Mouse (Mus musculus) macrophage (primary cell): ENCODE measurements around the gene Six2. TPM values are rescaled to one million over a fixed set of nuclear protein-coding genes. Genes with fewer than 3 reads are reported as not detected.

Source experiments
- H3K27ac ChIP-seq: fragments of 350-480 bp; formaldehyde crosslinking; 2 replicates; pipeline ENCODE4 v1.9.0; 2021
- H3K36me3 ChIP-seq: fragments of 350-480 bp; formaldehyde crosslinking; 2 replicates; pipeline ENCODE4 v1.9.0; 2021; ENCODE audit errors: inconsistent target
- H3K4me3 ChIP-seq: fragments of 350-480 bp; formaldehyde crosslinking; 2 replicates; pipeline ENCODE4 v1.9.0; 2021; ENCODE audit errors: inconsistent target
- H3K79me2 ChIP-seq: fragments of 350-480 bp; formaldehyde crosslinking; 2 replicates; pipeline ENCODE4 v1.9.0; 2021; ENCODE audit errors: inconsistent target
- WGBS: methylation state at CpG from one replicate; pipeline ENCODE4 v1.1.7; 2026; ENCODE audit warnings: inconsistent platforms; ENCODE audit not compliant: missing documents; 5-methylcytosine and 5-hydroxymethylcytosine counted together
- polyA plus RNA-seq: library from polyadenylated mRNA; stranded (reverse); fragments of 250-400 nt; gene quantifications from 3 replicates; pipeline ENCODE4 v1.2.4, GENCODE M21; 2018; ENCODE audit warnings: inconsistent platforms
- total RNA-seq, 78 experiments: library from RNA; depleted of rRNA; stranded (reverse); fragments of 250-400 nt; gene quantifications; 1 replicate in 9 of 78; 2 replicates in 24 of 78; 3 replicates in 43 of 78; 4 replicates in 2 of 78; pipeline ENCODE4 v1.2.4; 2018; ENCODE audit warnings: inconsistent platforms in 56 of 78

Six2 gene
- under 1 TPM in 1 of 26 experiments, not detected in 25; 0.60 TPM for total RNA-seq (2018; cell fraction: chromatin; rRNA removed)
- not detected for total RNA-seq (2018; cell fraction: cytosol; rRNA removed)
- not detected for total RNA-seq (2018; cell fraction: nucleus; rRNA removed)
- not detected in 3 replicates for polyA plus RNA-seq

DNA sequence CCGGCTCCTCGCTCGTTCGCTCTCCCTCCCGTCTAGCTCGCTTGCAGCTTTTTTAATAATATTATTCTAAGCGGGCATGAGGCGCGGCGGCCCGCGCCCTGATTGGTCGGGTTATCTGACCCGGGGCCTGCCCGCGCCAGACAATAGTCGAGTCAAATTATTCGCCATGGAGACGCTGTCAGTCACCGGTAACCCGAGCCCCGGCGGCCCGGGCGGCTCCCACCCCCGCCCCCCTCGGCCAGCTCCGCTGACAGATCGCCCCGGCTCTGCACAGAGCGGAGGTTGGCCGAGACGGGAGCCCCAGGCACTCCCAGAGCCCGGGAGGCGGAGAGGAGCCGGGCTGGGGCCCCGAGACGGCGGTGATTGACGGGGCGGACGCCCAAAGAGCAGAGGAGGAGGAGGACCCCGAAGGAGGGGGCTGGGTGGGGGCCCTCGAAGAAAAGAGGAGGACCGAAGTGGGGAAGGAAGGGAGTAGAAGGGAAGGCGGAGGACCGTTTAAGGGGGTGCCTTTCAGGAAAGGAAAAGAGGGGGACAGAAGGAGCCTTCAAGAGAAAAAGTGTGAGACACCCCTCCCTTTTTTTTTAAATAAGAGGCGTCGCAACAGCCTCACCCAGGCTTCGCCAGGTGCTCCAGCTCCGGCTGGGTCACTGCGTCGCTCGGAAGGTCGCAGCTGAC lies at the start of gene Six2:
Gene Six2, minus strand, starts transcription at position 39 of the 675 bp plus-strand sequence.
- no peak within 1 kb of the TSS for H3K4me3 ChIP-seq
- no peak within 1 kb of the TSS for H3K27ac ChIP-seq
- no peaks in the 10 kb centered on the region for H3K79me2 ChIP-seq
- 3% methylated on average over 48 of the region's 55 CpGs for WGBS
- no peaks in the 10 kb centered on the region for H3K36me3 ChIP-seq

GRCm38 (mm10) chr17:85737090-85737780 lies 49.2 kb upstream of the Six2 start:
- H3K27ac ChIP-seq: no peak overlapping the region
- 84% methylated on average over 19 of the region's 19 CpGs for WGBS
- H3K79me2 ChIP-seq: no peaks in the 10 kb centered on the region
- H3K36me3 ChIP-seq: no peaks in the 10 kb centered on the region
- H3K4me3 ChIP-seq: no peak overlapping the region

- WGBS: 54% methylated on average over 5 of the region's 5 CpGs
- no peaks in the 10 kb centered on the region for H3K36me3 ChIP-seq
- no peak overlapping the region for H3K4me3 ChIP-seq
- no peak overlapping the region for H3K27ac ChIP-seq
- H3K79me2 ChIP-seq: no peaks in the 10 kb centered on the region
Measured at GRCm38 (mm10) chr17:85731329-85731728, 43.3 kb upstream of the Six2 start.

- WGBS: 87% methylated on average over 12 of the region's 12 CpGs
- H3K4me3 ChIP-seq: no peak overlapping the region
- H3K36me3 ChIP-seq: no peaks in the 10 kb centered on the region
- H3K79me2 ChIP-seq: no peaks in the 10 kb centered on the region
- no peak overlapping the region for H3K27ac ChIP-seq
Measured at GRCm38 (mm10) chr17:85730231-85731015, 42.3 kb upstream of the Six2 start.

DNA sequence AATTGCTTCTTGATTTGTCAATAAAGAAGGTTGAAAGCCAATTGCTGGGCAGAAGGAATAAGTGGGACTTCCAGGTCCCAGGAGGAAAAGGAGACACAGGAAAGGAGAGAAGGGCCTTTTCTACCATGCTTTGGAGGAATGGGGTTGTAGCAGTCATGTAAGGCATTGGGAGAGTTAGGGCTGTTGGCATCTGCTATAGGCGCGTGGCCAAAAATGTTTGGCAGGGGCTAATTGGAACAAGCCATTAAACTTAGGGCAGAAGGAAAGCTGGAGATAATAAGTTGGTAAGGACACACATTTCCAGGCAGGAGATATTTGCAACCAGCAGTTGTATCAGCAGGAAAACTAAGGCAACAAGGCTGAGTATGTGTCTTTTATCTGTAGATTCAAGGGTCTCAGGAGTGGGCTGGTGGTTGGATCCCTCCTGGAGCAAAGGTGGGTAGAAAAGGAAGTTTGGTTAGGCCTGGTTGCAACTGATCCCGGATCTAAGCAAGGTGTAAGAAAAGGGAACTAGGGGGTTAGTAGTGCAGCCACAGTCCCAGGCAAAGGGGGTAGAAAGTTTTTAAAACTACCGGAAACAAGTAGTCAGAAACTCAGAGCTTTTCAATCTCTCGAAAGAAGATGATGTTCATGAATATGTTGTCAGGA lies 40.1 kb upstream of the Six2 start:
- H3K79me2 ChIP-seq: no peaks in the 10 kb centered on the region
- 14% methylated on average over 5 of the region's 5 CpGs for WGBS
- H3K4me3 ChIP-seq: no peak overlapping the region
- H3K36me3 ChIP-seq: no peaks in the 10 kb centered on the region
- no peak overlapping the region for H3K27ac ChIP-seq

GRCm38 (mm10) chr17:85725988-85726387 lies 37.9 kb upstream of the Six2 start:
- WGBS: 95% methylated on average over 9 of the region's 9 CpGs
- Histone ChIP-seq H3K36me3 (no peaks in the 10 kb centered on the region), H3K27ac (no peak overlapping the region), H3K4me3 (no peak overlapping the region), H3K79me2 (no peaks in the 10 kb centered on the region)

DNA sequence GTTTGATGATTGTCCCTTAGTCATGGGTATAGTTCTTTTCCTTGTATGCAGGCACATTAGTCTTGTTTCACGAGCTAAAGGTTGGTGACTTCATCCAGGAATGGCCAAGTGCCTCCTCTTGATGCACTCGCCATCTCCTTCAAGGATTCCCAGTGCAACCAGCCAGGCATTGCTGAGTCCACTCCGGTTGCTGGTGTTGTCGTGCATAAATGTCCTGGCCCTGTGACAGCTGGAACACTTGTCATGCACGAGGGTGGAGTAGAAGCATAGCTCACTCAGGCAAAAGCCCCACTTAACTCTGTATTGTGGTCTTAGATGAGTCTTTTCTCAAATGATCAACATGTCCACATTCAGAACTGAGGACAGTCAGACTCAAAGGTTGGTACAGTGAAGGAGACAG lies 35.1 kb upstream of the Six2 start:
- Histone ChIP-seq H3K79me2 (no peaks in the 10 kb centered on the region), H3K36me3 (no peaks in the 10 kb centered on the region), H3K27ac (no peak overlapping the region), H3K4me3 (no peak overlapping the region)
- 98% methylated on average over 5 of the region's 5 CpGs for WGBS

- H3K79me2 ChIP-seq: no peaks in the 10 kb centered on the region
- no peak overlapping the region for H3K4me3 ChIP-seq
- no peak overlapping the region for H3K27ac ChIP-seq
- whole genome bisulfite sequencing: 91% methylated on average over 7 of the region's 7 CpGs
- no peaks in the 10 kb centered on the region for H3K36me3 ChIP-seq
Measured at GRCm38 (mm10) chr17:85717266-85717665, 29.2 kb upstream of the Six2 start.

GRCm38 (mm10) chr17:85715784-85716183 lies 27.7 kb upstream of the Six2 start:
- H3K79me2 ChIP-seq: no peaks in the 10 kb centered on the region
- no peak overlapping the region for H3K27ac ChIP-seq
- H3K36me3 ChIP-seq: no peaks in the 10 kb centered on the region
- 77% methylated on average over 11 of the region's 11 CpGs for WGBS
- H3K4me3 ChIP-seq: no peak overlapping the region

DNA sequence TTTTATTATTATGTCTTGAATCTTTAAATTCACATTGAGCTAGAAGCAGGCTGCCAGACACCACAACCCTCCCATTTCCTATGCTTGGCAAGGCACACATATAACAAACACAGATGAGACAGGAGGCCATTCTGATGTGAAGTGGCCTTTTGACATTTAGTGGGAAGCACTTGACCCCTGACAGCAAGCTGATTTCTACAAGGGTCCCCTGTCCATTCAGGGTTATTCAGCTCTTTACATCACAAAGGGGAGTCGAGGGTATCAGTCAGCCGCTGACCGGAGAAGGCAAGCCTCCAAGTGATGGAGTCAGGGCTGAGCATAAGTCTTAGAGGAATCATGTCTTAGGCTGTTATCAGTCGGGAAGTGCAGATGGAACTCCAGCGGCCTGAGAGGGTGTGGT lies 26.3 kb upstream of the Six2 start:
- Histone ChIP-seq H3K36me3 (no peaks in the 10 kb centered on the region), H3K4me3 (no peak overlapping the region), H3K79me2 (no peaks in the 10 kb centered on the region), H3K27ac (no peak overlapping the region)
- 94% methylated on average over 5 of the region's 5 CpGs for WGBS

- 65% methylated on average over 10 of the region's 10 CpGs for WGBS
- H3K4me3 ChIP-seq: no peak overlapping the region
- H3K79me2 ChIP-seq: no peaks in the 10 kb centered on the region
Measured at GRCm38 (mm10) chr17:85712874-85713273, 24.8 kb upstream of the Six2 start.

GRCm38 (mm10) chr17:85704369-85705260 lies 16.5 kb upstream of the Six2 start:
- Histone ChIP-seq H3K79me2 (no peaks in the 10 kb centered on the region), H3K27ac (no peak overlapping the region), H3K4me3 (no peak overlapping the region), H3K36me3 (no peaks in the 10 kb centered on the region)
- 90% methylated on average over 12 of the region's 12 CpGs for WGBS

More at GRCm38 (mm10) chr17:85712874-85713273, 24.8 kb upstream of the Six2 start:
- H3K27ac ChIP-seq: no peak overlapping the region
- no peaks in the 10 kb centered on the region for H3K36me3 ChIP-seq

- no peaks in the 10 kb centered on the region for H3K79me2 ChIP-seq
- no peaks in the 10 kb centered on the region for H3K36me3 ChIP-seq
- no peak overlapping the region for H3K27ac ChIP-seq
- H3K4me3 ChIP-seq: no peak overlapping the region
- WGBS: 83% methylated on average over 4 of the region's 4 CpGs
Measured at GRCm38 (mm10) chr17:85700028-85700427, 12.0 kb upstream of the Six2 start.
